Mouse (Mus musculus) testis, adult 2 months (tissue): Measurements from ENCODE around the gene Kdm5b.

Source experiments
- CTCF ChIP-seq: fragments of 200-500 bp; IDR thresholded peaks from 2 replicates; pipeline ENCODE4 v1.5.1; 2012; ENCODE audit warnings: low read depth, mild to moderate bottlenecking, inconsistent platforms, low read length, moderate library complexity; ENCODE audit not compliant: control insufficient read depth, insufficient read depth, insufficient replicate concordance
- POLR2A ChIP-seq: fragments of 200-500 bp; IDR thresholded peaks from 2 replicates; pipeline ENCODE4 v1.6.1; 2012; ENCODE audit warnings: low read depth, mild to moderate bottlenecking, inconsistent platforms, low read length, moderate library complexity; ENCODE audit not compliant: control insufficient read depth

DNA sequence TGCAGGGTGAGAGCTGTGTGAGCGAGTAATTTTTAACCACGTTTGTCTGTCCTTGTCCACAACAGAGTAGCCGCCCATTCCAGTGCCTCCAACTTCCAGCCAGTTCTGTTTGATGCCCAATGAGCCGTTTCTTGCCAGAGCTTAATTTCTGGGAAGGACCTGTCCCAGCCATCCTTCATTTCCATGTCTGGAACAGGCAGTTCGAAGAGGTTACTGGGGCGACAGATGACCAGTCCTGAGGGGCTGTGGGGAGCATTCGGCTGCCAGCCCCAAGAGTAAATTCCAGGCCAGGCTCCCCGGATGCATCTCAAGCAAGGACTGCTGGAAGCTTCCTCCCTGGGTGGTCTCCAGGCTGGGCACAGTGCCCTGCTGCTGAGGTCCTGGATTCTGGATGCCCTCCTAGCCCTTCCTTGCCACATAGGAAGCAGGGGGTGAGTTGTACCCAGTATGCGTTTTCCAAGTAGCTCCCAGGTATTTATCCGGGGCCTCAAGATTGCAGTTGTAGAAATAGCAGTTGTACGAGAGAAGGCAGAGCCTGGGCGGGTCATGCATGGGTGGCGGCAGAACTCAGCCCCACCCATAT lies 91.4 kb downstream of the Kdm5b start:
- TF ChIP-seq CTCF: no peak
- TF ChIP-seq POLR2A: no peak
